Mouse (Mus musculus): Measurements from ENCODE around the gene Litaf.

Litaf gene

GRCm38 (mm10) chr16:11065431-11065830 lies 526 bp downstream of the Litaf start:
- DNase-seq (ENCODE audit: low spot score), result no peak

- DNase-seq (ENCODE audit: low spot score), result no peak
Measured at GRCm38 (mm10) chr16:11064742-11065141, 1.2 kb downstream of the Litaf start.

GRCm38 (mm10) chr16:11064341-11064740 lies 1.6 kb downstream of the Litaf start:
- DNase-seq (ENCODE audit: low spot score), result no peak

GRCm38 (mm10) chr16:11062794-11063721 lies 2.9 kb downstream of the Litaf start:
- peak; percentile 91 for DNase-seq (ENCODE audit: low spot score)

GRCm38 (mm10) chr16:11060645-11061044 lies 5.3 kb downstream of the Litaf start, which contains the start of gene Snn:
Snn (plus strand) TSS chr16:11060945.
- no peak for DNase-seq (ENCODE audit: low spot score)

- DNase-seq (ENCODE audit: low spot score), result no peak
Measured at GRCm38 (mm10) chr16:11055916-11056315, 10.0 kb downstream of the Litaf start.

DNA sequence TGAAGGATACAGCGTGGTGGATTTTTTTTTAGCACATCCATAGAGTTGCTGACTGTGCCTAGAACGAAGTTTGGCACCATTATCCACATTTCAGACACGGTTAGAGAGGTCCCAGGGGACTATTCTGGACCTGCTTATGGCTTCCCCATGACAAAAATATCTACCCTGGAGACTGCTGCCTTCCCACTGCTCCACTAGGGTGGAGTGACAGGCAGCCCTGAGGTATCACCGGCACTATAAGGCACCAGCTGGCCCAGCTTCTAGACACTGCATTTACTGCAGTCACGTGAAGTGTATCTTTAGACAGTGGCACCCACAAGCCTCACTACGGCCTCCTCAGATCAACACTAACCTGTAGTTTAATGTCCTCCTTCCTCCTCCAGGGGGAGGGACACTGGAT lies 11.1 kb downstream of the Litaf start:
- DNase-seq (ENCODE audit: low spot score), result no peak

GRCm38 (mm10) chr16:11054409-11054808 lies 11.5 kb downstream of the Litaf start:
- DNase-seq (ENCODE audit: low spot score), result no peak

- no peak for DNase-seq (ENCODE audit: low spot score)
Measured at GRCm38 (mm10) chr16:11051134-11051533, 14.8 kb downstream of the Litaf start.

DNA sequence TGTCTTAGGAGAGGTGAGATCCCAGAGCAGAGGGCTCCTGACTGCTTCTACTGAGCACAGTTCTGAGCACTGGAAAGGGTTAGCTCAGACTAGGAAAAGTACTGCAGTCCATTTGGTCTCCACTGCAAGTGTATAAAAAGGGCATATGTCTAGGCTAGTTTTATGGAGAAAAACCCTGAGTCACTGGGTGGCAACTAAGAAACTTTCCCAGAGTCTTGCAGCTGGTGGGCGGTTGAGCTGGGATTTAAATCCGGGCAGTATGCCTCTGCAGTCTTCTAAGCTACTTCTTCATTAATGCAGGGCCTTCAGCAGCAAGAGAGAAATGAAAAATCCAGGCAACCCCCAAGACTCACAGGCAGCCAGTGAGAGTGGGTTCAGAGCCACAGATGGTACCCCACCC lies 15.7 kb downstream of the Litaf start:
- DNase-seq (ENCODE audit: low spot score), result no peak

DNA sequence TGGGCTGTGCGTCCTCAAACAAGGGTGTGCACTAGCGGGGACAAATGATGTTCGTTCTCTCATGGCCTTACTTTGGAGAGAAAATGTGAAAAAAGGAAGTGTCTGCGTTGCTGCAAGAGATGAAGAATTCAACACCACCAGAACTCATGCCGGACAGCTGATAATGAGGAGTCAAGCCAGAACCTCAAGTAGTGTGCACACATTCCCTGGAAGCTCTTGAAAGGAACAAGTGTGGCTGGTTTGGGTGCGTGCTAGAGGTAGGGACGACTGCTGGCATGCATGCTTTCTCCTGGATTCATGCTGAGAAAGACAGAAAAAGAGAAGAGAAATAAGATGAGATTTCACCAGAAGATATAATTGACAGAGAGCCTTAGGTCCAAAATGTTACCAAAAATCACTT lies 18.8 kb downstream of the Litaf start:
- DNase-seq (ENCODE audit: low spot score), result no peak

GRCm38 (mm10) chr16:11046437-11046836 lies 19.5 kb downstream of the Litaf start:
- no peak for DNase-seq (ENCODE audit: low spot score)

GRCm38 (mm10) chr16:11043239-11043638 lies 22.7 kb downstream of the Litaf start:
- no peak for DNase-seq (ENCODE audit: low spot score)

DNA sequence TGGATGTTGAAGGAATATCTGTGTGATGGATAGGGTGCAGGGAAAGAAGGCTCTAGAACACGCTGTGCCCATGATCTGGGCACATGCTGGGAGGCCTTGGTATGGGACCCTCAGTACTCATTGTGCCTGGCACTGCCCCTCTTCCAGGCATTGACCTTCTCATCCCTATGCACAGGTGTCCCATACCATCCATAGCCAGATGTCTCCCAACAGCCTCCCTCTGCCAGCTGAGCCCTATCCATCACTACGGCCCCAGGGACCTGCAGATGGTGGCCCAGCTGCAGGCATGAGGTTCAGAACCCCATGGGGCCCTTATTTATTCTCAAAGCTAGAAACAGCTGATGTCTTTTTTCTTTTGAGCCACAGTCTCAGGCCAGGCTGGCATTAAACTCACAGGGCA lies 25.4 kb downstream of the Litaf start:
- DNase-seq (ENCODE audit: low spot score), result no peak

GRCm38 (mm10) chr16:11035790-11036431 lies 30.0 kb downstream of the Litaf start:
- peak; percentile 62 for DNase-seq (ENCODE audit: low spot score)

DNA sequence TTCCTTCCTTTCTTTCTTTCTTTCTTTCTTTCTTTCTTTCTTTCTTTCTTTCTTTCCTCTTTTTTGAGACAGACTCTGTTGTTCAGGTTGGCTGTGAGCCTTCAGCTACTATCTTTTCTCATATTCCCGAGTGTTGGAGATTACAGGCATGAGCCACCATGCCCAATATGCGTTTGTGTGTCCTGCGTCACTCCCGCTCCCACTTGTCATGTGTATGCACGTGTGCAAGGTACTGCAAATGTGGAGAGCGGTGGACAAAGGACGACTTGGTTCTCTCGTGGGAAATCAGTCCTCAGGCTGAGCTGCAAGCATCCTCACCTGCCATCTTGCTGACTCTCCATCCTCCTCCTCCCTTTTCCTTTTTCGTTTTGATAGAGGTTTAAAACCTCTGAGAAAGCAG lies 30.7 kb downstream of the Litaf start:
- DNase-seq (ENCODE audit: low spot score), result no peak

DNA sequence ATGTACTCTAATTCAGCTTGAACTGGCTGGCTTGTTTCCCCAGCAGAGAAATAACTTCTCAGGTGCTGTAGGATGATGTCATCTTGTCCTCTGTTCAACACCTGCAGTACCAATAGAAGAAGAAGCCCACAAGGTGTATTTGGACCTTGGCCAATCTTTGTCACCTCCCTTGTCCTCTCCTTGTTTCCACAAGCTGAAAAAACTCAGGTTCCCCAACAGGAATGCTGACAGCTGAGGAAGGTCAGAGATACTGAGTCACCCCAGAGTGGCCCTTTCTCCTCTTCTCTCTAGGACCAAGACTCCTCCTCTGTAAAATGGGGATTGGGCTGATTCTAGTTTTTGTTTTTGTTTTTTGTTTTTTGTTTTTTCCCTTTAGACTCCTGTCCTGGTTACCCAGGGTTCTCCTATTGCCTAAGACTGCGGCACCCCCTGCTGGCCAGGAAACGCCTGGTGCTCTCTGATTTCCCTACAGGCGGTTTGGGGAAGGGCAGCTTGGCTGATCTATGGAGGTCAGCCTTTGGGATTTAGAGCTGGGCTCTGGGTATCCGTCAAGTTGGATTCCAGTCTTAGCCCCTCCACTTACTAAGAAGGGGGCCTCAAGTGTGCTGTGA lies 31.7 kb downstream of the Litaf start:
- peak; percentile 95 for DNase-seq (ENCODE audit: low spot score)

DNA sequence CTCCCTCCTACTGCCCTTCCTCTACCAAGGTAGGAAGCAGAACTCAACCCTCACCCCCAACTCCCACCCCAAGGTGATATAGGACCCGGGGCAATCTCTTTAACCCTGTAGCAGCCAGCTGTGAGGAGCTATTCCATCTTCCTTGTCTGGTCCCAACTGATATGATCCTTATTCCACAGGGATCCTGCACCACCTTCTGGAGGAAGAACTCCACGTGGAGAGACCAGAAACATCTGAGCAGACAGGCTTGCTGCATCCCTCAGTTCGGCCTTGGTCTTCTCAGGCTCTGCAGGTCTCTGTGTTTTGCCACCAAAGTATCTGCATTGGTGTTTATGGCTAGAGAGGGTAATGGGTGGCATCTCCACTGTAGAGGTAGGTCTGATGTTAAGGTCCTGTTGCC lies 34.6 kb downstream of the Litaf start:
- no peak for DNase-seq (ENCODE audit: low spot score)

GRCm38 (mm10) chr16:11030844-11031243 lies 35.1 kb downstream of the Litaf start:
- DNase-seq (ENCODE audit: low spot score), result no peak

DNA sequence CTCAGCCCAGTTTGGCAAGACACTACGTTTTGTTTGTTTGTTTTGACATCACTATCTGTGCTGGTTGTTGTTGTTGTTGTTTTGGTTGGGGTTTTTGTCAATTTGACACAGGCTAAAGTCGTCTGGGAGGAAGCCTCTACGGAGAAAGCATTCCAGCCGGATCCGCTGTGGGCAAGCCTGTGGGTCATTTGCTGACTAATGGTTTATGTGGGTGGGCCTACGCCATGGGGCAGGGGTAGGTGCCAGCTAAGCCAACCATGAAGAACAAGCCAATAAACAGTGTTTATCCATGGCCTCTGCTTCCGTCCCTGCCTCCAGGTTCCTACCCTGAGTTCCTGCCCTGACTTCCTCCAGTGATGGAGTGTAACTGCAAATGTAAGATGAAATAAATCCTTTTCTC lies 37.8 kb downstream of the Litaf start:
- no peak for DNase-seq (ENCODE audit: low spot score)

DNA sequence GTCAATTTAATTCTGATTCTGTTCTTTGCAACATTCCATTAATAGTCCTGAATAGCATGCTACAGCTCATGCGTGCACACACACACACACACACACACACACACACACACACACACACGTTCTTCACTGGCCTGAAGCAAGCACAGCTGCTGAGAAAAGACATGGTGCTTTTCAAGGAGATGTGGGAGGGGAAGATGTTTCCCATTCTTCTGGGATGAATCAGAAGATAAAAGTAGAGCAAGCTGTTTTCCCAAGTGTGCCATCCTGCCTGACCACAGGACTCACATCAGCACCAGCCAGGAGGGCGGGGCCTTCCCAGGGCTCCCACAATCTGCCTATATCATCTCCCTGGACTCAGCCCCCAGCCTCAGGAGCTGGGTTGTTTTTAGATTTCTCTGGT lies 41.1 kb downstream of the Litaf start:
- DNase-seq (ENCODE audit: low spot score), result no peak

GRCm38 (mm10) chr16:11023618-11024017 lies 42.3 kb downstream of the Litaf start:
- no peak for DNase-seq (ENCODE audit: low spot score)

- no peak for DNase-seq (ENCODE audit: low spot score)
Measured at GRCm38 (mm10) chr16:11022113-11022489, 43.9 kb downstream of the Litaf start.

Data from adipocyte (in vitro differentiated cells).